Mouse (Mus musculus) liver, embryonic 13.5 days (tissue): ENCODE measurements around the gene Six6. TPM values are rescaled to one million over a fixed set of nuclear protein-coding genes. Genes with fewer than 3 reads are reported as not detected.
A peak's percentile ranks its signal among the peaks of the same experiment; 100 is the strongest.

Experiments
- ATAC-seq: fragments of 200-750 bp; cut with Nextera tagmentation; 2 replicates; pipeline ENCODE4 v1.8.0; 2017; ENCODE audit warnings: low read depth, mild to moderate bottlenecking, moderate number of reproducible peaks, moderate library complexity
- DNase-seq: peaks from one replicate; pipeline ENCODE4 v3.0.0; 2022
- H3K27ac ChIP-seq: fragments of 300-500 bp; sonication (generic); 2 replicates; pipeline ENCODE4 v1.5.1; 2015; ENCODE audit warnings: moderate library complexity, mild to moderate bottlenecking, inconsistent platforms
- H3K27me3 ChIP-seq: fragments of 300-500 bp; sonication (generic); 2 replicates; pipeline ENCODE4 v1.6.1; 2015; ENCODE audit warnings: mild to moderate bottlenecking, inconsistent platforms
- H3K36me3 ChIP-seq: fragments of 300-500 bp; sonication (generic); 2 replicates; pipeline ENCODE4 v1.6.1; 2015; ENCODE audit warnings: mild to moderate bottlenecking, inconsistent platforms
- H3K4me1 ChIP-seq: fragments of 300-500 bp; sonication (generic); replicated peaks from 2 replicates; pipeline ENCODE4 v1.6.1; 2015; ENCODE audit warnings: inconsistent platforms
- H3K4me2 ChIP-seq: fragments of 300-500 bp; sonication (generic); 2 replicates; pipeline ENCODE4 v1.6.1; 2015; ENCODE audit warnings: inconsistent platforms, mild to moderate bottlenecking, moderate library complexity
- H3K4me3 ChIP-seq: fragments of 300-500 bp; sonication (generic); replicated peaks from 2 replicates; pipeline ENCODE4 v1.5.1; 2015; ENCODE audit warnings: mild to moderate bottlenecking, inconsistent platforms
- H3K9ac ChIP-seq: fragments of 300-500 bp; sonication (generic); 2 replicates; pipeline ENCODE4 v1.6.1; 2015; ENCODE audit warnings: mild to moderate bottlenecking, inconsistent platforms
- H3K9me3 ChIP-seq: fragments of 300-500 bp; sonication (generic); replicated peaks from 2 replicates; pipeline ENCODE4 v1.6.1; 2016; ENCODE audit warnings: inconsistent platforms
- WGBS: fragments of 180-500 bp; shearing (Covaris S2); methylation state at CpG from one replicate; pipeline ENCODE4 v1.1.7; 2015; ENCODE audit not compliant: insufficient replicate concordance; 5-methylcytosine and 5-hydroxymethylcytosine counted together
- polyA plus RNA-seq: library from polyadenylated mRNA; unstranded; fragments of >200 nt; fragmentation: Nextera tagmentation; extraction: Ambion mirVana; gene quantifications from 2 replicates; pipeline ENCODE4 v1.2.1, GENCODE M21; 2015

Gene Six6
- polyA plus RNA-seq, 1 experiment from 2014 or later = not detected

DNA sequence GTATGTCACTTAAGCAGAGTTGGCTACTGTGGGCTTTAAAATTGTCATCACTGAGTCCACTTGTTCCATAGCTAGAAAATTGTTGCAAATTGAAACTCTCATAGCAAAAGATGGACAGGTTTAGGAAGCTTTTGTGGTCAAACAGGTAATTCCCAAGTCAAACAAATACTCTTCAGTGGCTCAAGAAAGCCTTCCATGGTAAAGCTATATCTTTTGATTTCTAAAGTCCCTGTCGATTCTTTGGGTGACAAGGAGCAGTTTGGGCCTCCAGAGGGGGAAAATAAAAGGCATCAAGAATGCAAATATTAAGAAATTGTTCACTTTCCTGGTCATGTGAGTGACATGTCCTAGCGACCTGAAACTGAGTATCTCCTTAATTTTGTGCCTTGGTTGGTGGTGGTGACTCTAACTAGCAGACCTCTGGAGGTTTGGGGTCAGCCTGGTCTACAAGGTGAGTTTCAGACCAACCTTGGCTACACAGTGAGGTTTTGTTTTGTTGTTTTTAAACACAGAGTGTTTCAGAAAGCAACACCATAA lies 4.0 kb downstream of the Six6 start:
- H3K4me2 ChIP-seq = no peak overlapping the region
- H3K9ac ChIP-seq = no peak overlapping the region
- 16% methylated on average over 2 of the region's 2 CpGs for WGBS
- DNase-seq (no peak), ATAC-seq (no peak)
- no peaks in the 10 kb centered on the region for H3K36me3 ChIP-seq
- no peaks in the 10 kb centered on the region for H3K9me3 ChIP-seq
- no peak overlapping the region for H3K4me3 ChIP-seq
- no peak overlapping the region for H3K27ac ChIP-seq
- H3K27me3 ChIP-seq = peaks cover 99% of the 10 kb centered on the region
- H3K4me1 ChIP-seq = peaks cover 4% of the 10 kb centered on the region

DNA sequence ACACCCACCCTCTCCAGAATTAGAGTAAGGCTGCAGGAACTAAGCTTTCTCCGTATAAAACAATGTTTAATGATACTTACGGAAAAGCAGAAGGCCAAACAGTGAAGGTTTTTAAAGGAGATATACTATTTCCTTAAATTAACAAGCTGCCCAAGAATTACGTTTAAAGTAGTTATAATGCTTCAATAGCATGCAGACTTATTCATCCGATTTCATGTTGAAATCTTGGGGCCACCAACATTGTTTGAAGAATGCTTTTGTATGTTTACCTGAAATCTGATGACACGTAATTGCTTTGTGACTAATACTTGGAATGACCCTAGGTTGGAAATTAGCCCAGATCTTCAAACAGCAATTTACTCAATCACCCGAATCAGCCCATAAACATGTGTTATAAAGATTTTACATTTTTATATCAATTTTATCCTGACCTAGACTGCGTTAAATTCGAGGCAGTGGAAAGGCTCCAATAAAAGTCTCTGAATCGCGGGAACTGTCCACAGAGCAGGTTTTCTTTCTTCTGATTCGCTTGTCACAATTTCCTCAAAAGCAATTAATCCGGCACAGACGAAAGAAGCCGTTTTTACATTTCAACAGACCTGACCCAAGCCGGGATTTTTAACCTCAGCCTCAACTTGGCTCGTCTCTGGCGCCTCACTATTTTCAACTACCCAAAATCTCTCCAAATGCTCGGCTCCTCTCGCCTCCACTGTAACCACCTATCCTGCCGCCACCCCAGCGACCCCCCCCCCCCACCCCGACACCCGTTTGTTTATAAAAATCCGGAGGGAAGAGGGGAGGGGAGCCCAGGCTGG lies 4.9 kb downstream of the Six6 start:
- H3K36me3 ChIP-seq = no peaks in the 10 kb centered on the region
- peak overlapping the region; percentile 53 for H3K4me2 ChIP-seq
- peak overlapping the region; percentile 41; the same call in 1 of the 2 replicates for H3K4me3 ChIP-seq
- 2% methylated on average over 24 of the region's 24 CpGs for WGBS
- peaks cover 97% of the 10 kb centered on the region for H3K27me3 ChIP-seq
- no peaks in the 10 kb centered on the region for H3K9me3 ChIP-seq
- H3K27ac ChIP-seq = no peak overlapping the region
- peaks cover 4% of the 10 kb centered on the region for H3K4me1 ChIP-seq
- DNase-seq (no peak), ATAC-seq (no peak)
- H3K9ac ChIP-seq = no peak overlapping the region

DNA sequence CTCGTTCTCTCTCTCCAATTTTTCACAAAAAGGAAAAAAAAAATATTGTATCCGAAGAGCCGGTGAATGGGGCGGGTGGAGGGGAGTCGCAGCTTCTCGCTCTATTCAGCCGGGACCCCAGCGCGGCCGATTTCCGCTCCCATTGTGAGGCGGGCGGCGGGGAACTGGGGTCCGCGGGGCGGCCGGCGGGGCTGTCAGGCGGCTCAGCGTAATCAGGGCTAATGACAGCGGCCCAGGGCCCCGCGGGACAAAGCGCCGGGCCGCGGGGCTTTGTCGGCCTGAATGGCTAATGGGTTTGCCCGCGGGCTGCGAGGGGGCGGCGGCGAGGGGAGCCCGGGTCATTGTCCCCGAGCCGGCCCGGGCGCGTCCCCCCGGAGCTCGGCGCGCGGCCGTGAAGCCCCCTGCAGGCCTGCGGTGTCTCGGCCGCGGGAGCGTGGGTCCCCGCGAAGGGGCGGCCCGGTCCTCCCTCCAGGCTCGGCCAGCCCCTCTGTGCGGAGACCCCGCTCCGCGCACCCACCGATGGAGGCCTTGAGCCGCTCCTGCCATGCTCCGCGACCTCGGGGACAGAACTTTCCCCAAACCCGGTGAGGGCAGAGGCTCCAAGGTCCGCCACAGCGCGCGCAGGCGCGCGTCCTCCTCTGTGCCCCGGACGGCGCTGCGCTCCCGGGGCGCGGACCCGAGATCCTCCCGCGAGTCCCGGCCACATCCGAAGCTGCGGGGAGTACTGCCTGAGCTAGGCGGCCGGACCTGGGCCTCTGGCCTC lies 5.8 kb downstream of the Six6 start:
- 1% methylated on average over 87 of the region's 89 CpGs for WGBS
- Histone ChIP-seq H3K9ac (no peak overlapping the region), H3K4me2 (peak overlapping the region; percentile 53), H3K4me1 (no peaks in the 10 kb centered on the region; the same call in 1 of the 2 replicates), H3K9me3 (no peaks in the 10 kb centered on the region), H3K36me3 (no peaks in the 10 kb centered on the region), H3K4me3 (peak overlapping the region; percentile 41), H3K27ac (no peak overlapping the region), H3K27me3 (peaks cover 95% of the 10 kb centered on the region)
- no peak for ATAC-seq
- DNase-seq = no peak

DNA sequence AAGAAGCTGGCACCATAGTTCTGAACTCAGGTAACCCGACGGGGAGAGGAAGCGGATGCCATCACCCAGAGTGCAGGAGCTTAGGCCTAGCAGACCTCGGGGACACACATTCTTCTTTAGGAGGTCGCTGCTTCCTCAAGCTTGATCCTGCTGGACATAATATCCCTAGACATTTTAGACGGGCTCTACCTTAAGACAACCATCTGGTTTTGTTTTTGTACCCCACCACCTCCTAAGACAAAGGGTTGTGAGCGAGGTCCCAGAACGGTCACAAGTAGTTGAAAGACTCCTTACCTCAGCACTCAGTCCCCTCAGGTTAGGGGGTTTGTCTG lies 6.3 kb downstream of the Six6 start:
- Histone ChIP-seq H3K4me1 (no peaks in the 10 kb centered on the region; the same call in 1 of the 2 replicates), H3K36me3 (no peaks in the 10 kb centered on the region), H3K9me3 (no peaks in the 10 kb centered on the region), H3K4me2 (peak overlapping the region; percentile 53; the same call in 1 of the 2 replicates), H3K4me3 (peak overlapping the region; percentile 41; the same call in 1 of the 2 replicates), H3K9ac (no peak overlapping the region), H3K27ac (no peak overlapping the region), H3K27me3 (peaks cover 90% of the 10 kb centered on the region)
- 10% methylated on average over 8 of the region's 8 CpGs for WGBS
- DNase-seq (no peak), ATAC-seq (no peak)

DNA sequence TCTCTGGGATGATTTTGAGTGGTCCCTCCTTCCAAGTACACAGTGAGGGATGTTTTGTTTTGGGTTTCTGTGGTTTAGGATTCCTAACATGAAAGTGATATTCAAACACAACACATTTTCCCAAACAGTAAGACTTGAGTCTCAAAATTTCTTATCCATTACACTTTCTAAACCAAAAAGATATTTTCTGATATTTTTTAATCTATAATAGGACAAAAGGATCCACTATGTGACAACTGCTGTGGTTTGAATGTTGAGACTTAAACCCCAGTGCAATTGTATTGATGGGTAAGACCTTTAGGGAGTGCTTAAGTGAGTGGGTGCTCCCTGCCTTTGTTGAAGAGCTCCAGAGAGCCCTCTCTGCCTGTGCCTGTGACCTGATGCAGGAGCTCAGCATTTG lies 7.1 kb downstream of the Six6 start:
- Histone ChIP-seq H3K4me2 (no peak overlapping the region), H3K9ac (no peak overlapping the region), H3K27me3 (peaks cover 87% of the 10 kb centered on the region), H3K9me3 (no peaks in the 10 kb centered on the region), H3K4me1 (no peaks in the 10 kb centered on the region; the same call in 1 of the 2 replicates), H3K4me3 (no peak overlapping the region), H3K27ac (no peak overlapping the region), H3K36me3 (no peaks in the 10 kb centered on the region)
- ATAC-seq = no peak
- DNase-seq = no peak

DNA sequence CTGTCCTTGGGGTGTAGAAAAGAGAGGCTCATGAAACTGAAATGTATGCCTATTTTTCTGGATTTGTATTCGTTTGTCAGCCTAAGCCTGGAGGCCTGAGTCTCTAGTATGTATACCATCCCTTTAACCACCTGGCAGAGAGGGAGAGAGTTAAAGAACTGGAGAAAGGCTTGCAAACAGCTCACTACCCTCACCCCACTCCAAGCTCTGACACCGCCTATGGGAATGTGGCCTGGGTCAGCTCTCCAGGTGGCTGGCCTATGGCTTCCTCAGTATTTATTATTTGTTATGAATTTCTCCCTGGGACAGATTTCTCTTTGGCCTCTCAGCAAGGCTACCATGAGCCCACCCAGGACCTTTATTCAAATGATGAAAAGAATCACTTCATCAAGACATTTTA lies 7.6 kb downstream of the Six6 start:
- H3K9ac ChIP-seq = no peak overlapping the region
- no peak for DNase-seq
- WGBS = 25% methylated on average over 2 of the region's 2 CpGs

DNA sequence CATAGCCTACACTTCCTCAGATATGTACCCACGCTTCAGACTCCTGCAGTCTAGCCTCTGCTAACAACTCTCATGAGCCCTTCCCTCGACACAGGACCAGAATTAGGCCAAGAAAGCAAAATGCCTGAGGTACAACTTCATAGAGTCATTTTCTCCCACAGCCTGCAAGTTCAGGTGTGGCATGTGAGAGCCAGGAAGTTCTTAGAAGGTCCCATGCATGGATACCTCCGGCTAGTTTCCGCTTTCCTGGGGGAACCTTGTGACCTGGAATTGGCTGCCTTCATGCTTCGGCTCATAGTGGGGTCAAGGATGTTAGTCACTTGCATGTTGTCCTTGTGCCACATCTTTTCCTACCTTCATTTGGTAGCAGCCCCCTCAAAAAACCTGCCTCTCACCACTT lies 13.4 kb downstream of the Six6 start:
- DNase-seq (no peak), ATAC-seq (no peak)
- 64% methylated on average over 5 of the region's 5 CpGs for WGBS
- H3K27me3 ChIP-seq = peaks cover 37% of the 10 kb centered on the region
- H3K4me1 ChIP-seq = no peaks in the 10 kb centered on the region
- H3K4me3 ChIP-seq = no peak overlapping the region
- no peak overlapping the region for H3K9ac ChIP-seq
- H3K9me3 ChIP-seq = no peaks in the 10 kb centered on the region
- H3K4me2 ChIP-seq = no peak overlapping the region
- no peak overlapping the region for H3K27ac ChIP-seq
- no peaks in the 10 kb centered on the region for H3K36me3 ChIP-seq

More for the DNA sequence above, 7.6 kb downstream of the Six6 start:
- Histone ChIP-seq H3K27me3 (peaks cover 82% of the 10 kb centered on the region), H3K4me2 (no peak overlapping the region), H3K9me3 (no peaks in the 10 kb centered on the region), H3K36me3 (no peaks in the 10 kb centered on the region), H3K27ac (no peak overlapping the region), H3K4me1 (no peaks in the 10 kb centered on the region; the same call in 1 of the 2 replicates), H3K4me3 (no peak overlapping the region)
- no peak for ATAC-seq

DNA sequence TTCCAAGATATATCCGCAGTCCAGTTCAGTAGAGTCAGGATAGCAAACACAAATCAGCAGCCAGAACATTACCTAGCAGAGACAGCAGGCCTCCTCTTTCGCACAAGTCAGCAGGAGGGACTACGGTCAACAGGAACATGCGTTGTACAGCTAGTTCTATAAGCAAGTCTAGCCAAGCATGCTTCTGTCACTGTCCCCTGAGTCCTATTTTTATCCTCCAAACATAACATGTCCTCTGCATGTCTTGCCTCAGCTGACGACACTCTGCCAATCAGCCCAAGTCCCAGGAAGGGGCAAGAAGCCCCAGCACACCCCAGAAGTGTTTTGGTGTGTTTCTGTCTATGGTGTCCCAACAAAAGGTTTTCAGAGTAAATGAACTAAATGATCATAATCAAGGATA lies 14.2 kb downstream of the Six6 start:
- WGBS = 76% methylated on average over 5 of the region's 5 CpGs

DNA sequence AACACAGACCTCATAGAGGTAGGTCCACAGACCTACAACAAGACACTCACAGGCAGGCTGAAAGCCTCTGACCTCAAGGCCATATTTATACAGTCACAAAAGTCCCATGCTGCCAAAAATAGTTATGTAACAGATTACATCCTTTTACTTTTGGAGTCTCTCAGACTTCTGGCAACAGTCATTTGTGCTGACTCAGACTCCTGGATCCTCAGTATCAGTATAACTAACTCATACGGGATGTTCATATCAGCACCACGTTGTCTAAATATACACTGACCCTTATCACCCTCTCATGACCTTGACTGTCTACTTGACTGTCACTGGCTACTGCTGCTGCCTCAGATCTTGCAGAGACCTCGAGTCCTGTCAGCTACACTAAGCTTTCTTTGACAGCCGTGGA lies 15.2 kb downstream of the Six6 start:
- H3K4me1 ChIP-seq = no peaks in the 10 kb centered on the region
- H3K27me3 ChIP-seq = peaks cover 22% of the 10 kb centered on the region
- DNase-seq = no peak
- 31% methylated on average over 4 of the region's 4 CpGs for WGBS
- no peak overlapping the region for H3K4me3 ChIP-seq
- no peak overlapping the region for H3K9ac ChIP-seq
- H3K27ac ChIP-seq = no peak overlapping the region
- no peak for ATAC-seq
- H3K9me3 ChIP-seq = no peaks in the 10 kb centered on the region
- H3K4me2 ChIP-seq = no peak overlapping the region
- no peaks in the 10 kb centered on the region for H3K36me3 ChIP-seq

More for the DNA sequence above, 14.2 kb downstream of the Six6 start:
- H3K4me3 ChIP-seq = no peak overlapping the region
- H3K27me3 ChIP-seq = peaks cover 32% of the 10 kb centered on the region
- no peaks in the 10 kb centered on the region for H3K4me1 ChIP-seq
- ATAC-seq (no peak), DNase-seq (no peak)
- H3K4me2 ChIP-seq = no peak overlapping the region
- H3K36me3 ChIP-seq = no peaks in the 10 kb centered on the region
- no peaks in the 10 kb centered on the region for H3K9me3 ChIP-seq
- no peak overlapping the region for H3K9ac ChIP-seq
- H3K27ac ChIP-seq = no peak overlapping the region

DNA sequence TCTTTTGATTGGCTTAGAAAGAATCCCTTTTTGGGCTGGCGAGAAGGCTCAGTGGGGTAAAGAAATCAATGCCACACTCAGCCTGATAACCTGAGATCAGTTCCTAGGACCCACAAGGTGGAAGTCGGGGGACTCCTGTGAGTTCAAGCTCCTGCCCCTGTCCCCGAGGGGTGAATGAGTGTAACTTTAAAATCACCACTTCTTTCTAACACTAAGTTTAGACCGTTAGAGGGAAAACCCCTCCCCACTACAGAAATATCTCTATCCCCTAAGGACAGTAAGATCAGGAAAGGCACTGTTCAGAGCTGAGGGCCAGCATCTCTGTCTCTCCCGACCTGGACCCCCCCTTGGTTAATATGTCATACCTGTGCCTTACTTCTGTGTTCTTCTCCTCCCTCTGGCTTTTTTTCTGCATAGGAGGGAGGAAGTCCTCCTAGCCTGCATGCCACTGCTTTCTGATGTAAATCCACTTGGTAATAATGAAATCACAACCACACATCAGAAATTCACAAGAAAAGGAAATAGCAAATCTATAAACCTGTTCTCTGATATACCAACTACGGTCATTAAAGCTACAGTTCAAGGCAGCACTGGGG lies 18.2 kb downstream of the Six6 start:
- Histone ChIP-seq H3K4me2 (no peak overlapping the region), H3K27me3 (peaks cover 12% of the 10 kb centered on the region), H3K4me3 (no peak overlapping the region), H3K9me3 (no peaks in the 10 kb centered on the region), H3K9ac (no peak overlapping the region), H3K27ac (no peak overlapping the region), H3K36me3 (no peaks in the 10 kb centered on the region), H3K4me1 (no peaks in the 10 kb centered on the region)
- ATAC-seq = no peak
- 52% methylated on average over 6 of the region's 6 CpGs for WGBS
- no peak for DNase-seq

DNA sequence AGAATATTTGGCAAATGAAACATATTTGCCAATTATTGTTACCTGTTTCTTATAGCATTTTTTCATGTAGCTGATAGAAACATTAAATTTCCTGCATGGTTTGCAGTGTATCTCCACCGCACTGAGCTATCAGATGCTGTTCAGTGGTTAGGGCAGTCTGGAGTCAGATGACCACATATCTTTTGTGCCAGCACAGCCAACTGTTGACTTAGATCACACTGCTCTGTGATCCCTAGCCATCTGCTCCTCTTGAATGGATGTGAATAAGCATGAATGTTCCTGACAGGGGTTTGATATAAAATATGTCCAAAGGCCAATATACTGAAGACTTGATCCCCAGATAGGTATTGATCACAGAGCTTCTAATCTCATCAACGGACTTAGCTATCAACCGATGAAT lies 18.8 kb downstream of the Six6 start:
- DNase-seq (no peak), ATAC-seq (no peak)
- Histone ChIP-seq H3K36me3 (no peaks in the 10 kb centered on the region), H3K27me3 (peaks cover 12% of the 10 kb centered on the region), H3K4me2 (no peak overlapping the region), H3K4me3 (no peak overlapping the region), H3K9me3 (no peaks in the 10 kb centered on the region), H3K9ac (no peak overlapping the region), H3K27ac (no peak overlapping the region), H3K4me1 (no peaks in the 10 kb centered on the region)
- 80% methylated on average over 3 of the region's 3 CpGs for WGBS
